Mouse (Mus musculus): ENCODE results near the gene Ppp1r27.
"Not testable (repeated sequence)": the region's sequence is repeated elsewhere in the genome, so short reads cannot be mapped to it uniquely, and the experiment has no call there.

Gene Ppp1r27

DNA sequence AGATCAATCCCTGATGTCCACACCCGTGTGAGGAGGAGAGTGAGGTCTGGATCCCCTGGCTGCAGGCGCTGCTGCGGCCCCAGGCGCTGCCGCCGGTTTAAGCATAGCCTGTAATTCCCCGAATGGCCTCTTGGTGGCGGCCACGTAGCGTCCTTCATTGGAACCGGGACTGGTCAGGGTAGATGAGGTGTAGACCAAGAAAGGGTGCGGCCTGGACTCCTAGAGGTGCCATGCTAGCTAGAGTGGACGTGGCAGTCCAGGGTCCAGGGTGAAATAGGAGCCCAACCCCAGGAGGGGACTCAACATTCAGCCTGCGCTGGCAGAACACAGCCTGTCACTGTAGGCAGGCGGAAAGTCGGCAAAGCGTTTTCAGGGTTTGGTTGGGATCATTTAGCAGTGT, 35.3 kb downstream of the Ppp1r27 start:
- no peak for DNase-seq (ENCODE audit: extremely low read depth, low read depth)

- not testable (repeated sequence) for DNase-seq (ENCODE audit: extremely low read depth, low read depth)
Measured at GRCm38 (mm10) chr11:120514262-120514661, 36.7 kb downstream of the Ppp1r27 start.

- no peak for DNase-seq (ENCODE audit: extremely low read depth, low read depth)
Measured at GRCm38 (mm10) chr11:120512790-120513453, 38.0 kb downstream of the Ppp1r27 start.

- DNase-seq (ENCODE audit: extremely low read depth, low read depth), result peak; percentile 76
Measured at GRCm38 (mm10) chr11:120510375-120511030, 40.4 kb downstream of the Ppp1r27 start.

- no peak for DNase-seq (ENCODE audit: extremely low read depth, low read depth)
Measured at GRCm38 (mm10) chr11:120509940-120510339, 41.0 kb downstream of the Ppp1r27 start.

DNA sequence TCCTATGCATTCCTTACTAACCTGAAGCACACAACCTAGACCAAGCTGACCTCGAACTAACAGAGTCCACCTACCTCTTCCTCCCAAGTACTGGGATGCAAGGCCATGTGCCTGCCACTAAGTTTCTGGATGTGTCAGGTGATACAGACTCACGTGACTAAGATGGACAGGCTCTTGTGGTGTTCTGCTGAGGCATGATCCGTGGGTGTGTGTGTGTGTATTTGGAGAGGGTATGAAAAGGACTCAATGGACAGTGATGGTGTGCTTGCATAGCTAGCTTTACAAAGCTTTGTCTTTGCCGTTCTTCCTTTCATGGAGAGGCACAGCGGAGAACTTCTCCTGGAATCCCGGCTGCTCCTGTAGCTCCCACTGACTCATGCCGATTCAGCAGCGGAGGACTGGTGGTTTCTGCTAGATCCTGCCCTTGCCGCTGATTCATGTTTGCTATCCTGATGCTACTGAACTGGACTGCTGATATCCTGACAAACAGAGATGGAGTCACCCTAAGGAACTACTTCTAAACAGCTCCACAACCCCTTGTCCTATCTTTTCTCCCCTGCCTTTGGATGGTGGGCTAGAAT, 42.6 kb downstream of the Ppp1r27 start:
- no peak for DNase-seq (ENCODE audit: extremely low read depth, low read depth)

GRCm38 (mm10) chr11:120507611-120508289, 43.2 kb downstream of the Ppp1r27 start:
- no peak for DNase-seq (ENCODE audit: extremely low read depth, low read depth)

DNA sequence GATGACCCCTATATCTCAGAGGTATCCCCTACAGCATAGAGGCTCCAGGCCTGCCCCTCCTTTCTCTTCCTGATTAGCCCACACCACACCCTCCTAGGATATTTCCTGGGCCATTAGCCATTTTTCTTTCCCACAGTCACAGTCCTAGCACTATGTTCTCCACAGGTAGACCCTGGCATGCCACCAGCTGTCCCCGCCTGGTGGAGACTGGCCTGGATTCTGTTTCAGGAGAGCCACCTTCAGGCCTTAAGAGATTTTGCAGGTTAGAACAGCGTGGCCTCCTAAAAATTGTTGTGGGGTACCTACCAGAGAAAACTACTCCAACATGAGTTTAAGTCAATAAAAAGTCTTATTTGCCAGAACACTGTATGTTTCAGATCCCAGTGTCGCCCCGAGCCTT, 44.0 kb downstream of the Ppp1r27 start:
- DNase-seq (ENCODE audit: extremely low read depth, low read depth), result no peak

DNA sequence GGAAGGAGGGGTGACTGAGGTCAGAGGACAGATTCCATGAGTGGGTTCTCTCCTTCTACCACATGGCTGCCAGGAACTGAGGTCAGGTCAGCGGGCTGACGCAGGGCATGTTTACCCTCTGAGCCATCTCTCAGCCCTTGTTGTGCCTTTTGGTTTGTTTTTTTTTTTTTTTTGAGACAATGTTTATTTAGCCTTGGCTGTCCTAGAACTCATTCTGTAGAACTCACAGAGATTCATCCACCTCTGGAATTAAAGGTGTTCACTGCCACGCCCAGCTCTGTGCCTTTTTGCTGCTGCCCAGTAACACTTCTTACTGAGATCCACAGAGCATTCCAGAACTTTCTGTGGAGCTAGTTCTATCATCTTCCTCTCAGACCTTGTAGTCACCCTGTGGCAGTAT, 45.3 kb downstream of the Ppp1r27 start:
- no peak for DNase-seq (ENCODE audit: extremely low read depth, low read depth)

DNA sequence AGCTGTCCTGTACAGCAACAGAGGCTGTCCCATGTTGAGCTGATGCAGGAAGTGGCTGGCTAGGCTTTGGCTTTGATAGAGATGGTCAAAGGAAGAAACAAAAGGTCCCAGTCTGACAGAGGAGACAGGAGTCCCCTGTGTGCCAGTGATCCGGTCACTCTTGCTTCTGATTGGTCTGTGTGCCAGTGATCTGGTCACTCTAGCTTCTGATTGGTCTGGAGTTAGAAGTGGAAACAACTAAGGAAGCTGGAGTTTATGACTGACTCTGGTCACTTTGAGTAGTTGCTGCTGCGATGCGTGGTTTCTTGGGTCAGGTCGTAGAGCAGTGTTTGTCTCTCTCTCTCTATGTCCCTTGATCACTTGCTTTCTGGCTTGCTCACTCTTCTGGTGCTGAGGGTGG, 49.2 kb downstream of the Ppp1r27 start:
- no peak for DNase-seq (ENCODE audit: extremely low read depth, low read depth)

DNA sequence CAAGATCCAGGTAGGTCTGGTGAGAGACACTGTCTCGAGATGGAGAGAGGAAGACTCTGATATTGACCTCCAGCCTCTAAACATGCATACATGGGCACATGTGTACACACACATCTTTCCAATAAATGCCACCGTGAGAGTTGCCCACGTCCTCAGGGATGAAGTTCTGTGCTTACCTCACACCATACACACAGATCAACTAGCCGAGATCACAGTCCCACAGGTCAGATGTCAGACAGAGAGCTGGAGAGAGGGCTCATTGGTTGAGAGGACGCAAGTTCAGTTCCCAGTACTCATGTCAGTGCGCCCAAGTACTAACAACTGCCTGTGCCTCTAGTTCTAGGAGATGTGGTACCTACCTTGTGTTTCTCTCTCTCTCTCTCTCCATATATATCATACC, 49.9 kb downstream of the Ppp1r27 start:
- no peak for DNase-seq (ENCODE audit: extremely low read depth, low read depth)

DNA sequence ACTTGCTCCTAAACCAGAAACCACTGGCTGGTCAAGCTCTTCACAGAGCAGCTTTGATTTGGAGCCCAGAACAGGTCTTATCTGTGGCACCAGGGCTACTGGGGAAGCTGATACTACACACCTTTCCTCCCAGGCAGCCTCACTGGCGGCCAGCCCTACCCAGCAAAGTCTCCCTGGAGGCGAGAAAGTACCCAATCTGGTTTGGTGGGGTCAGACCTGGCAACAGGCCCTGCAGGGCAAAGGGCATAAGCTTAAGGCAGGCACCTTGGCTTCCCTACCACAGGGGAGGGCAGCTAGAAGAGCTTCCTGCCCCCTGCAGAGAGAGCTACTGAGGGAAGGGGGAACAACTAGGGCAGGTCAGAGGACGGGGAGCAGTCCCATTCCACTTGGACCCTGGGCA, 50.6 kb downstream of the Ppp1r27 start:
- no peak for DNase-seq (ENCODE audit: extremely low read depth, low read depth)
